Mouse (Mus musculus) monocyte, adult 5-6 weeks (primary cell): Measurements from ENCODE around the gene Obp1a. TPM values are rescaled to one million over a fixed set of nuclear protein-coding genes. Genes with fewer than 3 reads are reported as not detected.

Experiments
- ATAC-seq: fragments of 153-309, 156-312 bp; replicated peaks from 2 replicates; pipeline ENCODE4 v1.8.0; 2017; ENCODE audit warnings: mild to moderate bottlenecking; ENCODE audit not compliant: low TSS enrichment, insufficient number of reproducible peaks, severe bottlenecking, poor library complexity, low FRiP score
- total RNA-seq: library from RNA; stranded (forward); fragments of 200-1000, 200-491, 200-594 nt; gene quantifications from 3 replicates; pipeline ENCODE4 v1.2.3, GENCODE M21; 2017

Obp1a gene
- total RNA-seq: not detected in 3 replicates

GRCm38 (mm10) chrX:78091274-78091673 is at the start of gene Obp1a:
TSS of gene Obp1a (minus strand) at chrX:78091374.
- no peak for ATAC-seq

GRCm38 (mm10) chrX:78125167-78125566 is 34.0 kb upstream of the Obp1a start, which contains the start of gene Gm5938:
TSS of gene Gm5938 (plus strand) at chrX:78125467.
- ATAC-seq: no peak

Other genes starting within 250 kb of the Obp1a start
- not detected in 3 replicates for gene Pbsn, start 237.8 kb downstream of the Obp1a start, total RNA-seq
- not detected in 3 replicates for gene Gm14744, start 226.6 kb downstream of the Obp1a start, total RNA-seq
- gene 5430402E10Rik, start 166.3 kb downstream of the Obp1a start, total RNA-seq: not detected in 3 replicates
- gene Gm5938, start 34.1 kb upstream of the Obp1a start, total RNA-seq: not detected in 3 replicates
- not detected in 3 replicates for gene Obp1b, start 95.4 kb upstream of the Obp1a start, total RNA-seq
- not detected in 3 replicates for gene Gm14743, start 154.5 kb upstream of the Obp1a start, total RNA-seq